Mouse (Mus musculus): ENCODE data around the gene Tcp1. TPM values are rescaled to one million over a fixed set of nuclear protein-coding genes. Genes with fewer than 3 reads are reported as not detected.
"Not testable (repeated sequence)": the region's sequence is repeated elsewhere in the genome, so short reads cannot be mapped to it uniquely, and the experiment has no call there.

Tcp1 gene
- polyA plus RNA-seq, 1 experiment from 2014 or later: 136 TPM

DNA sequence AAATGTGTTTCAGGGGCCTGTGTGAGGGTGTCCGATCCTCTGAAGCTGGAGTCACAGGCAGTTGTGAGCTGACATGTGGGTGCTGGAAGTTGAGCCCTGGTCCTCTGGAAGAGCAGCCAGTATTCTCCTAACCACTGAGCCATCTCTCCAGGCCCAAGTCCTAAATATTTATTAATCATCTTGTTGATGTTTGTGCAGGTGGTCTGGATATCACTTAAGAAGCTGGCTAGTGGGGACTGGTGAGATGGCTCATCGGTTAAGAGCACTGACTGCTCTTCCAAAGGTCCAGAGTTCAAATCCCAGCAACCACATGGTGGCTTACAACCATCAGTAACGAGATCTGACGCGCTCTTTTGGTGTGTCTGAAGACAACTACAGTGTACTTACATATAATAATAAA lies 34.2 kb downstream of the Tcp1 start:
- Histone ChIP-seq H3K27me3 (ENCODE audit: insufficient read depth, low read length) (no peaks in the 10 kb centered on the region), H3K9me3 (ENCODE audit: low read length) (no peaks in the 10 kb centered on the region), H3K27ac (ENCODE audit: low read depth) (no peak overlapping the region), H3K4me3 (ENCODE audit: low read depth, low read length) (no peak overlapping the region), H3K4me2 (ENCODE audit: low read depth, low read length) (no peak overlapping the region), H3K4me1 (ENCODE audit: insufficient read depth) (no peaks in the 10 kb centered on the region), H3K36me3 (replicated peaks; ENCODE audit: insufficient read depth, low read length) (peaks cover 20% of the 10 kb centered on the region), H3K9ac (replicated peaks) (no peak overlapping the region)
- DNase-seq (no peak), ATAC-seq (no peak)
- WGBS (ENCODE audit: insufficient replicate concordance): 87% methylated on average over 5 of the region's 5 CpGs
- no peak for TF ChIP-seq EP300 (IDR thresholded peaks at IDR 0.05; ENCODE audit: low read depth)
- TF ChIP-seq CTCF (IDR thresholded peaks at IDR 0.05; ENCODE audit: low read depth): no peak

DNA sequence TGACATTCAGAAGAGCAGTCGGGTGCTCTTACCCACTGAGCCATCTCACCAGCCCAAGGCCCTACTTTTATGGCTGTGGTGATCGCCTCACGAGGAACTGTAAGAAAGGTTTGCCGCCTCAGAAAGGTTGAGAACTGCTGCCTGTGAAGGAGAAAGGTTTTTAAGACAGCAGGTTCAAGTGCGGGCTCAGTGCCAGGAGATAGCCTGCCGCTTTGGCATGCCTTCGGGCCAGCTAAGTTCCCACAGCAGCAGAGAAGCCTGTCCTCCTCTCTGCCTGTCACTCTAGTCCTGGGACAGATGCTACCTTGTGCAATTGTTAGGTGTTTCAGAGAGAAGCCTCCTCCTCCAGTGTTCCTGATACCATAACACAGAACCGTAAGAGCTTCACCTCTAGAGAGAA lies 41.2 kb downstream of the Tcp1 start:
- ATAC-seq (no peak), DNase-seq (no peak)
- peaks cover 13% of the 10 kb centered on the region for H3K36me3 ChIP-seq (replicated peaks; ENCODE audit: insufficient read depth, low read length)
- H3K4me2 ChIP-seq (ENCODE audit: low read depth, low read length): no peak overlapping the region
- no peak overlapping the region for H3K9ac ChIP-seq (replicated peaks)
- peaks cover 6% of the 10 kb centered on the region for H3K4me1 ChIP-seq (ENCODE audit: insufficient read depth)
- H3K9me3 ChIP-seq (ENCODE audit: low read length): no peaks in the 10 kb centered on the region
- no peak for TF ChIP-seq CTCF (IDR thresholded peaks at IDR 0.05; ENCODE audit: low read depth)
- no peak for TF ChIP-seq EP300 (IDR thresholded peaks at IDR 0.05; ENCODE audit: low read depth)
- no peaks in the 10 kb centered on the region for H3K27me3 ChIP-seq (ENCODE audit: insufficient read depth, low read length)
- WGBS (ENCODE audit: insufficient replicate concordance): 91% methylated on average over 8 of the region's 8 CpGs
- no peak overlapping the region for H3K27ac ChIP-seq (ENCODE audit: low read depth)
- H3K4me3 ChIP-seq (ENCODE audit: low read depth, low read length): no peak overlapping the region

DNA sequence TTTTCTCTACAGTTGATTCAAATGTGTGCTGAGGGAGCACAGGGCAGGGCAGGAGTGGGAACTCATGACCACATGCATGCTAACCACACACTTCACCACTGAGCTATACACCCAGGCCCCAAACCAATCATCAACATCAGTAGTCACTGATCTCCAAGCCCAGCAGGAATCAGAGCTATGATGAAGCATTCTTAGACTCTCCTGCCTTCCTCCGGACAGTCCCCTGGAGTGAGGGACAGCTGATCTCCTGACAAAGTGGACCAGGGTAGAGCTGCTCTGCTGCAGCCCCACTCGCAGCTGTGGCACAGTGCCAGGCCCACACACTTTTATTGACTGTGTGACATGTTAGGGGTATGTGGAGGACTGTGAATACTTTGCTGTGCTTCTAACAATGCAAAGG lies 43.9 kb downstream of the Tcp1 start:
- not testable (repeated sequence) for H3K4me2 ChIP-seq (ENCODE audit: low read depth, low read length); H3K9me3 ChIP-seq (ENCODE audit: low read length); ATAC-seq; H3K9ac ChIP-seq (replicated peaks); H3K27ac ChIP-seq (ENCODE audit: low read depth); DNase-seq; H3K27me3 ChIP-seq (ENCODE audit: insufficient read depth, low read length); H3K4me1 ChIP-seq (ENCODE audit: insufficient read depth); H3K4me3 ChIP-seq (ENCODE audit: low read depth, low read length)
- WGBS (ENCODE audit: insufficient replicate concordance): 10% methylated on average over 1 of the region's 2 CpGs
- H3K36me3 ChIP-seq (replicated peaks; ENCODE audit: insufficient read depth, low read length): peaks cover 13% of the 10 kb centered on the region

DNA sequence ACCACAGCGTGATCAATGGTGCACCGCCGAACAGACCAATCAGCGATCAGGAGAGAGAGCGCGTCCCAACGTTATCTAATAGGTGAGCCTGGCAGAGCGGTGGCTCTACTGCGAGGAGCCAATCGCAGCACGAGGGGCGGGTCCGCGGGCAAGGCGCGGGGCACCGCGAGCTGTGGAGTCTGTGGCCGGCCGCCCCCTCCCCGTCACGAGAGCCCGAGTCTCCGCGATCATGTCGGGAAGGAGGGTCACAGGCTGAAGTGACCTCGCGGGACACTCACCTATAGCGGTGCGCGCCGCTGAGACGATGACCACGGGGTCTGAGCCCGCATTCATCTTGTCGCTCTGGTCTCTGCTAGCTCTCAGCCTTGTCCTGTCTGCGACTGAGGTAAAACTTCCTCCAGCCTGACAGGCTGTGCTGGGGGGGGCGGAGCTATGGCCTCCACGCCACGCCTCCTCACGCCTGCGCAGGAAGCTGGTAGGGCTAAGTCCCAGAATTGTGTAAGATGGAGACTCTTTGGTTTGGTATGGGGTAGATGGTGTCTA lies 44.9 kb downstream of the Tcp1 start, which contains the start of gene Acat2:
Acat2 (minus strand) TSS at position 417 of the 543 bp plus-strand sequence.
- H3K4me3 ChIP-seq (ENCODE audit: low read depth, low read length): peak within 1 kb of the TSS; percentile 89
- H3K36me3 ChIP-seq (replicated peaks; ENCODE audit: insufficient read depth, low read length): peaks cover 13% of the 10 kb centered on the region
- no peaks in the 10 kb centered on the region for H3K27me3 ChIP-seq (ENCODE audit: insufficient read depth, low read length)
- H3K9me3 ChIP-seq (ENCODE audit: low read length): no peaks in the 10 kb centered on the region
- ATAC-seq (peak; percentile 98), DNase-seq (peak; percentile 94)
- peak within 1 kb of the TSS; percentile 87 for H3K27ac ChIP-seq (ENCODE audit: low read depth)
- TF ChIP-seq EP300 (IDR thresholded peaks at IDR 0.05; ENCODE audit: low read depth) (no peak), CTCF (IDR thresholded peaks at IDR 0.05; ENCODE audit: low read depth) (no peak)
- peak within 1 kb of the TSS; percentile 70 for H3K4me2 ChIP-seq (ENCODE audit: low read depth, low read length)
- under 1% methylated on average over 25 of the region's 42 CpGs for WGBS (ENCODE audit: insufficient replicate concordance)
- peak within 1 kb of the TSS; percentile 70 for H3K9ac ChIP-seq (replicated peaks)
- H3K4me1 ChIP-seq (ENCODE audit: insufficient read depth): peaks cover 6% of the 10 kb centered on the region

- H3K36me3 ChIP-seq (replicated peaks; ENCODE audit: insufficient read depth, low read length): peaks cover 19% of the 10 kb centered on the region
- no peak overlapping the region for H3K27ac ChIP-seq (ENCODE audit: low read depth)
- WGBS (ENCODE audit: insufficient replicate concordance): 68% methylated on average over 3 of the region's 3 CpGs
- ATAC-seq: no peak
- TF ChIP-seq EP300 (IDR thresholded peaks at IDR 0.05; ENCODE audit: low read depth): no peak
- no peak for TF ChIP-seq CTCF (IDR thresholded peaks at IDR 0.05; ENCODE audit: low read depth)
- no peak overlapping the region for H3K9ac ChIP-seq (replicated peaks)
- DNase-seq: no peak
- no peak overlapping the region for H3K4me3 ChIP-seq (ENCODE audit: low read depth, low read length)
- H3K9me3 ChIP-seq (ENCODE audit: low read length): no peaks in the 10 kb centered on the region
- no peak overlapping the region for H3K4me2 ChIP-seq (ENCODE audit: low read depth, low read length)
- H3K4me1 ChIP-seq (ENCODE audit: insufficient read depth): peaks cover 6% of the 10 kb centered on the region
- no peaks in the 10 kb centered on the region for H3K27me3 ChIP-seq (ENCODE audit: insufficient read depth, low read length)
These were observed 48.0 kb downstream of the Tcp1 start for GRCm38 (mm10) chr17:12963476-12963875.

- ATAC-seq: no peak
- H3K4me1 ChIP-seq (ENCODE audit: insufficient read depth): no peaks in the 10 kb centered on the region
- 94% methylated on average over 2 of the region's 2 CpGs for WGBS (ENCODE audit: insufficient replicate concordance)
These were observed 51.7 kb downstream of the Tcp1 start for GRCm38 (mm10) chr17:12967173-12967572.

GRCm38 (mm10) chr17:12973851-12974250 lies 58.4 kb downstream of the Tcp1 start:
- TF ChIP-seq CTCF (IDR thresholded peaks at IDR 0.05; ENCODE audit: low read depth) (no peak), EP300 (IDR thresholded peaks at IDR 0.05; ENCODE audit: low read depth) (no peak)
- no peaks in the 10 kb centered on the region for H3K4me1 ChIP-seq (ENCODE audit: insufficient read depth)
- peaks cover 55% of the 10 kb centered on the region for H3K36me3 ChIP-seq (replicated peaks; ENCODE audit: insufficient read depth, low read length)
- no peaks in the 10 kb centered on the region for H3K27me3 ChIP-seq (ENCODE audit: insufficient read depth, low read length)
- no peak overlapping the region for H3K4me3 ChIP-seq (ENCODE audit: low read depth, low read length)
- H3K27ac ChIP-seq (ENCODE audit: low read depth): no peak overlapping the region
- H3K9me3 ChIP-seq (ENCODE audit: low read length): no peaks in the 10 kb centered on the region
- WGBS (ENCODE audit: insufficient replicate concordance): 85% methylated on average over 2 of the region's 2 CpGs
- no peak overlapping the region for H3K4me2 ChIP-seq (ENCODE audit: low read depth, low read length)
- DNase-seq: no peak
- no peak overlapping the region for H3K9ac ChIP-seq (replicated peaks)
- ATAC-seq: no peak

More at GRCm38 (mm10) chr17:12967173-12967572, 51.7 kb downstream of the Tcp1 start:
- no peak for DNase-seq
- Histone ChIP-seq H3K36me3 (replicated peaks; ENCODE audit: insufficient read depth, low read length) (peaks cover 38% of the 10 kb centered on the region), H3K9ac (replicated peaks) (no peak overlapping the region), H3K27me3 (ENCODE audit: insufficient read depth, low read length) (no peaks in the 10 kb centered on the region), H3K9me3 (ENCODE audit: low read length) (no peaks in the 10 kb centered on the region), H3K4me3 (ENCODE audit: low read depth, low read length) (no peak overlapping the region), H3K4me2 (ENCODE audit: low read depth, low read length) (no peak overlapping the region), H3K27ac (ENCODE audit: low read depth) (no peak overlapping the region)
- TF ChIP-seq CTCF (IDR thresholded peaks at IDR 0.05; ENCODE audit: low read depth) (no peak), EP300 (IDR thresholded peaks at IDR 0.05; ENCODE audit: low read depth) (no peak)

Other genes starting within 250 kb of the Tcp1 start
- 6.1 and 11.7 TPM in 2 replicates for gene Slc22a1, start 239.9 kb upstream of the Tcp1 start, polyA plus RNA-seq (2015; fragmentation: Nextera tagmentation; extraction: Ambion mirVana)
- gene Igf2r, start 146.0 kb upstream of the Tcp1 start, polyA plus RNA-seq (2015; fragmentation: Nextera tagmentation; extraction: Ambion mirVana): 4.5 and 6.5 TPM in 2 replicates
- 0.12 and 0.28 TPM in 2 replicates for gene Mas1, start 47.6 kb upstream of the Tcp1 start, polyA plus RNA-seq (2015; fragmentation: Nextera tagmentation; extraction: Ambion mirVana)
- not detected in 2 replicates for gene Mrgprh, start 39.7 kb upstream of the Tcp1 start, polyA plus RNA-seq (2015; fragmentation: Nextera tagmentation; extraction: Ambion mirVana)
- 0.47 and 0.95 TPM in 2 replicates for gene Pnldc1, start 5.5 kb upstream of the Tcp1 start, polyA plus RNA-seq (2015; fragmentation: Nextera tagmentation; extraction: Ambion mirVana)
- 72.2 and 81.0 TPM in 2 replicates for gene Mrpl18, start 644 bp downstream of the Tcp1 start, polyA plus RNA-seq (2015; fragmentation: Nextera tagmentation; extraction: Ambion mirVana)
- 38.4 and 38.8 TPM in 2 replicates for gene Acat3, start 24.9 kb downstream of the Tcp1 start, polyA plus RNA-seq (2015; fragmentation: Nextera tagmentation; extraction: Ambion mirVana)
- gene Acat2, start 45.0 kb downstream of the Tcp1 start, polyA plus RNA-seq (2015; fragmentation: Nextera tagmentation; extraction: Ambion mirVana): 36.4 and 39.1 TPM in 2 replicates
- 49.2 and 54.6 TPM in 2 replicates for gene Wtap, start 78.5 kb downstream of the Tcp1 start, polyA plus RNA-seq (2015; fragmentation: Nextera tagmentation; extraction: Ambion mirVana)
- gene Sod2, start 91.1 kb downstream of the Tcp1 start, polyA plus RNA-seq (2015; fragmentation: Nextera tagmentation; extraction: Ambion mirVana): 200 and 212 TPM in 2 replicates
- gene Gpr31b, start 136.6 kb downstream of the Tcp1 start, polyA plus RNA-seq (2015; fragmentation: Nextera tagmentation; extraction: Ambion mirVana): not detected in 2 replicates
- not detected in 2 replicates for gene Tcp10b, start 145.4 kb downstream of the Tcp1 start, polyA plus RNA-seq (2015; fragmentation: Nextera tagmentation; extraction: Ambion mirVana)
- gene Unc93a, start 216.1 kb downstream of the Tcp1 start, polyA plus RNA-seq (2015; fragmentation: Nextera tagmentation; extraction: Ambion mirVana): 0.05 TPM in 1 of 2 replicates, not detected in the other